Mouse (Mus musculus) erythroblast, embryonic 14.5 days (primary cell): ENCODE data around the gene Adamts1. TPM values are rescaled to one million over a fixed set of nuclear protein-coding genes. Genes with fewer than 3 reads are reported as not detected.

Experiments used
- H3K27me3 ChIP-seq: 2 replicates; pipeline ENCODE4 v1.6.1; 2012; ENCODE audit warnings: inconsistent platforms; ENCODE audit not compliant: control insufficient read depth
- H3K36me3 ChIP-seq: 2 replicates; pipeline ENCODE4 v1.6.1; 2012; ENCODE audit warnings: mild to moderate bottlenecking, inconsistent platforms; ENCODE audit not compliant: control insufficient read depth
- H3K4me1 ChIP-seq: 2 replicates; pipeline ENCODE4 v1.6.1; 2012; ENCODE audit warnings: inconsistent platforms; ENCODE audit not compliant: control insufficient read depth
- H3K4me3 ChIP-seq: replicated peaks from 2 replicates; pipeline ENCODE3; 2012; ENCODE audit warnings: moderate library complexity, mild to moderate bottlenecking, inconsistent platforms
- H3K9me3 ChIP-seq: 2 replicates; pipeline ENCODE4 v1.6.1; 2012; ENCODE audit warnings: low read length, inconsistent platforms, mixed read lengths; ENCODE audit not compliant: control insufficient read depth
- GATA1 ChIP-seq: IDR thresholded peaks from 2 replicates; pipeline ENCODE4 v1.6.1; 2012; ENCODE audit warnings: low read length, inconsistent platforms, mixed read lengths
- TAL1 ChIP-seq: IDR thresholded peaks from 3 replicates; pipeline ENCODE4 v1.6.1; 2012; ENCODE audit warnings: low read length, inconsistent platforms, mixed read lengths
- polyA plus RNA-seq: library from polyadenylated mRNA; stranded (reverse); fragments of >175 nt; gene quantifications from 2 replicates; pipeline ENCODE4 v1.2.3, GENCODE M21; 2012

The Adamts1 gene
- not detected in 2 replicates for polyA plus RNA-seq

DNA sequence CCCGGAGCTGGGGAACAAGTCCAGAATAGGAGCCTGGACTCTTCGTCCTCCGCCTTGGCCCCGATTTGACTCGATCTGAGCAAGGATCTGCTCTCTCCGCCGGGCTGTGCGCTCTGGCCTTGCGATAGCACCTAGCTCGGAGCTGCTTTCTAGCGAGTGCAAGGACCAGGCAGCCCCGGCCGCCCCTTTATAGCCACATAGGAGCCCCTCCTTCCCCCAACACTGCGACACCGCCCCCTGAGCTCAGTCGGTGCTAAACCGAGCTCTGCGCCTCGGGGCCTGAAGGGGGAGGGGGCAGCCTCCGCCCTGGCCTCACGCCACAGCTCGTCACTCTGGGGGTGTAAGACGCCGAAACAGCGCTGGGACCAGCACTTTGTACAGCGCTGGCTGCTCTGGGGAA is at the start of gene Adamts1:
Adamts1 (minus strand) TSS at position 160 of the 400 bp plus-strand sequence.
- no peak for TF ChIP-seq TAL1
- no peak for TF ChIP-seq GATA1
- Histone ChIP-seq H3K4me1 (no peaks in the 10 kb centered on the region), H3K36me3 (no peaks in the 10 kb centered on the region; the same call in 1 of the 2 replicates), H3K9me3 (no peaks in the 10 kb centered on the region), H3K27me3 (peaks cover 34% of the 10 kb centered on the region), H3K4me3 (peak within 1 kb of the TSS; percentile 49)

DNA sequence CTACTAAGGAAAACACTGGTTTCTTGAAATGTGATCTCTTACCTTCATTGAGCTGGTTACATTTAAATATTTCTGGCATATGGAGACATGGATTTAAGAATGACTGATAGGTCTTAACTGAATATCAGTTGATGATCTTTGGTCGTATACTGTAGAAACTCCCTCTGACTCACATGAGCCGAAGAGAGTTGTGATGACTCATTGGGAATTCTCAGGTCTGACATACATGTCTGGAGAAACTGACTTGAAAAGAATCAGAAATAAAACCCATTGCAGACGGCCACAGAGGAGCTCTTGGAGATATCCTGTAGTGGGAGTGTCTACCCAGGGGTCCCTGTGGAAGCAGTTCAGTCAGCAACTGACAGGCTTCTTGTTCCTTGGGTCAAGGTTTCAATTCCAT is 24.2 kb upstream of the Adamts1 start:
- TF ChIP-seq TAL1 (no peak), GATA1 (no peak)
- H3K36me3 ChIP-seq, result no peaks in the 10 kb centered on the region
- H3K4me3 ChIP-seq, result no peak overlapping the region
- no peaks in the 10 kb centered on the region for H3K9me3 ChIP-seq
- H3K27me3 ChIP-seq, result no peaks in the 10 kb centered on the region
- no peaks in the 10 kb centered on the region for H3K4me1 ChIP-seq

DNA sequence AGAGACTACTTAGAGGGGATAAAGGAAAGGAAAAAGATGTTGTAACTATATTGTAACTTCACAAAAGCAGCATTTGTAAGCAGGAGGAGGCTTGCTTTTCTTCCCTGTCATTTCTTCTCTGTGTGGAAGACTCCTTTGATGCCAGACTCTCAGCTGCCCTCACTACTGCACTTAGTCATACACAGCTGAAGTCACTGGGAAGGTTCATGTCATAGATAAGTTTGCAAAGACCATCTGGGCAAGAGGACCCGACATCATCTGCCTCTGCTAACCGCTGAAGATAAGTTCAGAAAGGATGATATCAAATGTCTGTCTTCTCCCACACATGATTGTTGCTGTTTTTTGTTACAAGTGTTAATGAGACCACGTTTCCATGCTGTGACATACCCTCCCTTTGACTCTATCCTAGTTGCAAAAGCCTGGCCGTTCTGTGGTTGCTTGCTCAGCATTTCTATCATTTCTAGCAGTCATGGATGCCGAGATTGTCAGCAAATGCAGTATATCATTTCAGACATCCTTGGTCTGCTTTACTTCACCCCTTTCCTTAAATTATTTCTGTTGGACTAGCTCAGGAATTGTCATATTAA is 19.5 kb upstream of the Adamts1 start:
- TF ChIP-seq GATA1, result no peak
- no peak for TF ChIP-seq TAL1

DNA sequence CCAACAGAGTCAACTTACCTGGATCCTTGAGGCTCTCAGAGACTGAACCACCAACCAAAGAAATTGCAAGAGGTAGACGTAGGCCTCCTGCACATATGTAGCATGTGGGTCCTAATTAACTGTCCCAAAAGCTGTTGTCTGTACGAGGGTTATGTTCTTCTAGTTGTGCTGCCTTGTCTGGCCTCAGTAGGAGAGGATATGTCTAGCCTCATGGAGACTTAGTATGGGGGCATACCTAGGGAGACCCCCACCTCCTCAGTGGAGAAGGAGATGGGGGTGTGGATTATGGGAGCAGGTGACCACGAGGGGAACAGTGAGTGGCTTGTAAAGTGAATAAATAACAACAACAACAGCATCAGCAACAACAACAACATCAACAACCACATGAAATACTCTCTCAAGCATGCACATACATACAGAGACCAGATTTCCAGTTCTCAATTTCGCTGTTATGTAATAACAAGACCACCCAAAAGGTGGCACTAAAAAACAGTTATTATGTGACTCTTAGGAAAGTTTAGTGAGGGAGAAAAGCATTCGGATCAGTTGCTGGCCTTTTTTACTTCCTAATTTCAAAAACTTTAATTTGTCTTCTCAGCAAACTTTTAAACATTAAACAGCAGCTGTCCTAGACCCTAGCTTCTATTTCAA is 17.0 kb upstream of the Adamts1 start:
- TF ChIP-seq GATA1 (no peak), TAL1 (no peak)
- Histone ChIP-seq H3K4me1 (no peaks in the 10 kb centered on the region), H3K27me3 (no peaks in the 10 kb centered on the region), H3K36me3 (no peaks in the 10 kb centered on the region), H3K4me3 (no peak overlapping the region), H3K9me3 (no peaks in the 10 kb centered on the region)

More for the DNA sequence above, 19.5 kb upstream of the Adamts1 start:
- no peaks in the 10 kb centered on the region for H3K36me3 ChIP-seq
- no peaks in the 10 kb centered on the region for H3K9me3 ChIP-seq
- H3K27me3 ChIP-seq, result no peaks in the 10 kb centered on the region
- H3K4me1 ChIP-seq, result no peaks in the 10 kb centered on the region
- H3K4me3 ChIP-seq, result no peak overlapping the region

DNA sequence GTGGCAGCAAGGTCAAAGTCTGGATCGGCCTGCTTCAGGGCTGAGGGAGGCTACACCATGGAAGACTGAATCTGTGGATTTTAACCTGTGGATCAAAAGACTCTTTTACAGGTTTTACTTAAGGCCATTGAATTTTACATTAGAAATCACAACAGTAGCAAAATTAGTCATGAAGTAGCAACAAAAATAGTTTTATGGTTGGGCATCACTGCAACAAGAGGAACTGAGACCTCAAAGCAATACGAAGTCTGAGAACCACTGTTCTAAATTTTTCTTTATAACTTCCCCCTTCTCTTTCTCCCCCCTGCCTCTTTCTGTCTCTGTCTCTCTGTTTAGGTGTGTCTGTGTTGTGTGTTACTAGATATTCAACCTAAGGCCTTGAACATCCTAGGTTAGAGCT is 11.2 kb upstream of the Adamts1 start:
- no peak for TF ChIP-seq GATA1
- H3K9me3 ChIP-seq, result no peaks in the 10 kb centered on the region
- no peaks in the 10 kb centered on the region for H3K27me3 ChIP-seq
- H3K4me3 ChIP-seq, result no peak overlapping the region
- H3K36me3 ChIP-seq, result no peaks in the 10 kb centered on the region
- H3K4me1 ChIP-seq, result no peaks in the 10 kb centered on the region

DNA sequence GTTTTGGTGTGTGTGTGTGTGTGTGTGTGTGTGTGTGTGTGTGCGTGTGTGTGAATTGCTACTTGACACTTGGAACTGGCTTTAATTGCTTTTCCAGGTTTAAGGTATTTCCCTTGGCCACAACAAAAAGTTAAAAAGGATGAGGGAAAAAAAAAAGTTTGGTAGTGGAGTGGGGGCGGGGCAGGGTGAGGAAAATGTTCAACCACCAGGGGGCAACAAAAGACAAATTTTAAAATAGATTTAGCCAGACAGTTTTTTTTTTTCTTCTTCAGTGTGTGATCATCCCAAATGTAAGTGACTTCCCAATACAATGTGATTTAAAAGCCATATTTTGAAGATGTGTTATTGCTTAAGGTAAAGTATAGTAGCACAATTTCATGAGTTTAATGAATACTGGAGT is 4.7 kb upstream of the Adamts1 start:
- no peaks in the 10 kb centered on the region for H3K4me1 ChIP-seq
- no peak overlapping the region for H3K4me3 ChIP-seq
- no peaks in the 10 kb centered on the region for H3K9me3 ChIP-seq

DNA sequence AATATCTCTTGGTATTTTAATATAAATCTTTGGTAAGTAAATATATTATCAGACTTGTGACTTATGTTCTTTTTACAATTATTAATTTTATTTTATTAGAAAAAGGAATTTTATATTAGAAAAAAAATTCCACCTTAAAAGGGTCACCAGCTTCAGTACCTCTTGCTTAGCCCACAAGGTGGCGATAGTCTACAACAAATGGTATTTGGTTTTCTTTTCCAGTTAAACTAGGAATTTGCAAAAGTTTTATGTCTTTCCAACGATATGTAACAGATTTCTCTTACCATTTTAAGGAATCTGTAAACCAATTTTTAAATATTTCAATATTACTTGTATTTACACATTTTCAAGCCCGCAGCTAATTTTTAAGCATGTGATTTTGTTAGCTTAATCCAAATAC is 4.2 kb upstream of the Adamts1 start:
- H3K27me3 ChIP-seq, result peaks cover 19% of the 10 kb centered on the region
- no peak overlapping the region for H3K4me3 ChIP-seq
- no peaks in the 10 kb centered on the region for H3K4me1 ChIP-seq
- no peaks in the 10 kb centered on the region for H3K36me3 ChIP-seq
- no peak for TF ChIP-seq GATA1
- no peak for TF ChIP-seq TAL1
- H3K9me3 ChIP-seq, result no peaks in the 10 kb centered on the region

More for the DNA sequence above, 4.7 kb upstream of the Adamts1 start:
- no peak for TF ChIP-seq TAL1
- no peak for TF ChIP-seq GATA1
- no peaks in the 10 kb centered on the region for H3K36me3 ChIP-seq
- H3K27me3 ChIP-seq, result peaks cover 13% of the 10 kb centered on the region

DNA sequence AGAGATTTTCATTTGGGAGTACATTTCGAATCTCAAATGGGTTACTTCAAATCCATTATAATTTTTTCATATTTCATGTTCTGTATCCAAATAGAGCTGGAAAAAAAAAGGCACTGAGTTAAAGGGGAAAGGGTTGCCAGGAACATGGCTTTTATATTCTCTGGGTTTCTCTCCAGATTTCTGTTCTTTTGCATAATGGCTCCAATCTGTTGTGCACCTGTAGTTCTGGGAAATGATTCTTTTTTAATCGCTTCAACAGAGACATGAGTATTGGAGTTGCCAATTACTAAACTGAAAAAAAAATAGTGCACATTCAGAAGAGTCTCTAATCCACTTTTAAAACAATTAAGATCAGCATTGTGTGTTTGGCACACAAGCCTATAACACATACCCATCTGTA is 2.7 kb upstream of the Adamts1 start:
- TF ChIP-seq TAL1, result no peak
- TF ChIP-seq GATA1, result no peak
- H3K4me1 ChIP-seq, result no peaks in the 10 kb centered on the region
- H3K27me3 ChIP-seq, result peaks cover 34% of the 10 kb centered on the region
- H3K9me3 ChIP-seq, result no peaks in the 10 kb centered on the region
- no peak overlapping the region for H3K4me3 ChIP-seq
- H3K36me3 ChIP-seq, result no peaks in the 10 kb centered on the region

DNA sequence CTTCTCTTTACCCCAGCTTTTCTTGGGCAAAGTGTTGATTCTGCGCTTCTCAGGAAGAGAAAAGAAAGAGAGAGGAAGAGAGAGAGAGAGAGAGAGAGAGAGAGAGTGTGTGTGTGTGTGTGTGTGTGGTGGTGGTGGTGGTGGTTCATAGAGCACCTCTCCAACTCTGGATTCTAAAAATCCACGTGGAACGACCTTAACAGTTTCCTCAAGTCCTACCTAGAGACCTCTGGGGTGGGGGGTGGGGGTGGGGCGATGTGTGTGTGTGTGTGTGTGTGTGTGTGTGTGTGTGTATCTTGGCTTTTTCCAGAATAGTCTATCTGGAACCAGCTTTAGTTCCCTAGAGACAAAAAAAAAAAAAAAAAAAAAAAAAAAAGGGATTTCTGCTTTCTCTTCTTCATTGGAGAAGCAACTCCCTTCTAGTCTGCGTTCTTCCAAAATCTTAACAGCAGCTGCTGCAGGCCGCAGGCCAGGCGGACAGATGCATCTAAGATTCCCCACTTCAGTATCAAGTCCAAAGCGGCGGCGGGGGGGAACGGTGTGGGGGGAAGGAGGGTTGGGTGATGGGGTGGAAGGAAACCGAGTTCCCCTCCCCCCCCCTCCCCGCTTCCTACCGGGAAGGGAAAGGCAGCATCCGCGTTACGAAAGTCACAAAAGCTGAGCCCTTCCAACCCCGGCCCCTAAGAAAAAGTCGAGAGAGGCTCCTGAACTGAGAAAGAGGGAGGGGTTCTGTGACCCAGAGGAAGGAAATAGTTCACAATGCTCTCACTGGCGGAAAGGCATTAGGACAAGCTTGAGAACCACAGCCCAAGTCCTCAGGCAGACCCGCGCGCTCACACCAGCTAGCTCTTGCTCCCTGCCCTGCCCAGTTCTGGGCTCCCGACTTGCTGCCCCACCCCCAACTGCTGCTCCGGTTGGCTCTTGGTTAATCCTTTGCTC is 969 bp upstream of the Adamts1 start:
- no peak overlapping the region for H3K4me3 ChIP-seq

More for the DNA sequence above, 969 bp upstream of the Adamts1 start:
- Histone ChIP-seq H3K36me3 (no peaks in the 10 kb centered on the region), H3K9me3 (no peaks in the 10 kb centered on the region), H3K4me1 (no peaks in the 10 kb centered on the region), H3K27me3 (peaks cover 34% of the 10 kb centered on the region)
- no peak for TF ChIP-seq TAL1
- TF ChIP-seq GATA1, result no peak
